Mouse (Mus musculus) MEL (cell line): Measurements from ENCODE around the gene Xntrpc. TPM values are rescaled to one million over a fixed set of nuclear protein-coding genes. Genes with fewer than 3 reads are reported as not detected.

Experiments used
- DNase-seq: peaks from one replicate; pipeline ENCODE4 v3.0.0; 2011; ENCODE audit warnings: low read depth, low spot score
- H3K27ac ChIP-seq: 2 replicates; pipeline ENCODE4 v1.5.1; 2012; ENCODE audit warnings: low read depth, mild to moderate bottlenecking, control low read depth, low read length, moderate library complexity; ENCODE audit not compliant: control insufficient read depth
- H3K27me3 ChIP-seq, 2 experiments: fragments of 150-350 bp in 1 of 2; sonication (generic) in 1 of 2; 2 replicates each; pipeline ENCODE4 v1.6.1; 2012; ENCODE audit warnings: low read length in 2 of 2, mild to moderate bottlenecking in 2 of 2, improper control_type of control experiment in 1 of 2, moderate library complexity in 1 of 2; ENCODE audit not compliant: insufficient read depth in 2 of 2, control insufficient read depth in 1 of 2
- H3K36me3 ChIP-seq, 2 experiments: 2 replicates each; pipeline ENCODE4 v1.6.1; 2012 to 2014; ENCODE audit warnings: low read length in 2 of 2, improper control_type of control experiment in 1 of 2, inconsistent platforms in 1 of 2, mild to moderate bottlenecking in 1 of 2; ENCODE audit not compliant: insufficient read depth in 2 of 2, control insufficient read depth in 1 of 2
- H3K4me1 ChIP-seq, 2 experiments: fragments of 150-350 bp in 1 of 2; sonication (generic) in 1 of 2; 2 replicates each; pipeline ENCODE4 v1.6.1; 2012; ENCODE audit warnings: low read length in 2 of 2, improper control_type of control experiment in 1 of 2, mild to moderate bottlenecking in 1 of 2; ENCODE audit not compliant: insufficient read depth in 2 of 2, control insufficient read depth in 1 of 2
- H3K4me3 ChIP-seq, 2 experiments: fragments of 150-350 bp in 1 of 2; sonication (generic) in 1 of 2; 2 replicates each; pipeline ENCODE4 v1.5.1; 2012; ENCODE audit warnings: low read depth in 2 of 2, low read length in 2 of 2, mild to moderate bottlenecking in 2 of 2, moderate library complexity in 2 of 2, control low read depth in 1 of 2, improper control_type of control experiment in 1 of 2; ENCODE audit not compliant: control insufficient read depth in 1 of 2, insufficient read depth in 1 of 2
- H3K79me2 ChIP-seq: 2 replicates; pipeline ENCODE4 v1.6.1; 2012; ENCODE audit warnings: mild to moderate bottlenecking, low read length, moderate library complexity; ENCODE audit not compliant: control insufficient read depth, poor library complexity, insufficient read depth
- H3K9ac ChIP-seq: 2 replicates; pipeline ENCODE4 v1.6.1; 2012; ENCODE audit warnings: low read depth, mild to moderate bottlenecking, control low read depth, low read length, moderate library complexity; ENCODE audit not compliant: control insufficient read depth, poor library complexity, severe bottlenecking
- H3K9me3 ChIP-seq: fragments of 150-350 bp; sonication (generic); replicated peaks from 2 replicates; pipeline ENCODE4 v1.6.1; 2012; ENCODE audit warnings: mild to moderate bottlenecking, low read length, improper control_type of control experiment, moderate library complexity; ENCODE audit not compliant: insufficient read depth
- BHLHE40 ChIP-seq: IDR thresholded peaks from 2 replicates; pipeline ENCODE4 v1.6.1; 2012; ENCODE audit warnings: low read depth, mild to moderate bottlenecking, inconsistent platforms, low read length, improper control_type of control experiment, borderline replicate concordance
- CHD2 ChIP-seq: IDR thresholded peaks from 2 replicates; pipeline ENCODE4 v1.6.1; 2011; ENCODE audit warnings: low read length, improper control_type of control experiment
- ELF1 ChIP-seq: IDR thresholded peaks from 2 replicates; pipeline ENCODE4 v1.6.1; 2014; ENCODE audit warnings: low read depth, mild to moderate bottlenecking, inconsistent platforms, low read length, improper control_type of control experiment, moderate library complexity
- ETS1 ChIP-seq: IDR thresholded peaks from 2 replicates; pipeline ENCODE4 v1.6.1; 2012; ENCODE audit warnings: low read depth, mild to moderate bottlenecking, inconsistent platforms, low read length, improper control_type of control experiment, moderate library complexity
- GATA1 ChIP-seq: IDR thresholded peaks from 2 replicates; pipeline ENCODE4 v1.6.1; 2011; ENCODE audit warnings: low read depth, low read length, improper control_type of control experiment
- JUND ChIP-seq: IDR thresholded peaks from 2 replicates; pipeline ENCODE4 v1.6.1; 2011; ENCODE audit warnings: low read depth, mild to moderate bottlenecking, improper control_type of control experiment, low read length
- KAT2A ChIP-seq: conservative IDR thresholded peaks from 2 replicates; pipeline ENCODE4 v1.6.1; 2012; ENCODE audit warnings: low read depth, low read length, improper control_type of control experiment, inconsistent platforms
- MAFK ChIP-seq: IDR thresholded peaks from 2 replicates; pipeline ENCODE4 v1.6.1; 2011; ENCODE audit warnings: low read depth, mild to moderate bottlenecking, low read length, improper control_type of control experiment, borderline replicate concordance
- MAX ChIP-seq: IDR thresholded peaks from 2 replicates; pipeline ENCODE4 v1.6.1; 2011; ENCODE audit warnings: low read length, improper control_type of control experiment
- MAZ ChIP-seq: IDR thresholded peaks from 2 replicates; pipeline ENCODE4 v1.6.1; 2012; ENCODE audit warnings: low read depth, mild to moderate bottlenecking, inconsistent platforms, low read length, improper control_type of control experiment
- MXI1 ChIP-seq: IDR thresholded peaks from 2 replicates; pipeline ENCODE4 v1.6.1; 2011; ENCODE audit warnings: mild to moderate bottlenecking, low read depth, low read length, improper control_type of control experiment
- MYB ChIP-seq: IDR thresholded peaks from 2 replicates; pipeline ENCODE4 v1.6.1; 2011; ENCODE audit warnings: mild to moderate bottlenecking, low read depth, low read length, improper control_type of control experiment
- NRF1 ChIP-seq: IDR thresholded peaks from 2 replicates; pipeline ENCODE4 v1.6.1; 2014; ENCODE audit warnings: low read depth, mild to moderate bottlenecking, inconsistent platforms, low read length, improper control_type of control experiment, moderate library complexity; ENCODE audit not compliant: poor library complexity, insufficient read depth, severe bottlenecking
- RAD21 ChIP-seq: IDR thresholded peaks from 2 replicates; pipeline ENCODE4 v1.6.1; 2011; ENCODE audit warnings: mild to moderate bottlenecking, low read depth, low read length, improper control_type of control experiment
- RCOR1 ChIP-seq: IDR thresholded peaks from 2 replicates; pipeline ENCODE4 v1.6.1; 2012; ENCODE audit warnings: low read depth, mild to moderate bottlenecking, inconsistent platforms, low read length, improper control_type of control experiment
- SMC3 ChIP-seq: IDR thresholded peaks from 2 replicates; pipeline ENCODE4 v1.6.1; 2011; ENCODE audit warnings: low read depth, low read length, improper control_type of control experiment
- TBP ChIP-seq: IDR thresholded peaks from 2 replicates; pipeline ENCODE4 v1.8.0; 2011; ENCODE audit warnings: low read depth, low read length, improper control_type of control experiment
- USF1 ChIP-seq: IDR thresholded peaks from 2 replicates; pipeline ENCODE4 v1.6.1; 2014; ENCODE audit warnings: low read depth, mild to moderate bottlenecking, inconsistent platforms, low read length, improper control_type of control experiment, moderate library complexity
- USF2 ChIP-seq, 2 experiments: IDR thresholded peaks; 2 replicates each; pipeline ENCODE4 v1.6.1; 2011 to 2012; ENCODE audit warnings: improper control_type of control experiment in 2 of 2, low read length in 2 of 2, borderline replicate concordance in 1 of 2, inconsistent platforms in 1 of 2, low read depth in 1 of 2, mild to moderate bottlenecking in 1 of 2; ENCODE audit not compliant: insufficient read depth in 1 of 2
- ZC3H11A ChIP-seq: IDR thresholded peaks from 2 replicates; pipeline ENCODE4 v1.6.1; 2012; ENCODE audit warnings: low read depth, mild to moderate bottlenecking, inconsistent platforms, low read length, improper control_type of control experiment
- ZKSCAN1 ChIP-seq: IDR thresholded peaks from 2 replicates; pipeline ENCODE4 v1.6.1; 2012; ENCODE audit warnings: low read depth, mild to moderate bottlenecking, inconsistent platforms, low read length, improper control_type of control experiment, moderate library complexity
- ZMIZ1 ChIP-seq: IDR thresholded peaks from 2 replicates; pipeline ENCODE4 v1.6.1; 2012; ENCODE audit warnings: low read depth, mild to moderate bottlenecking, inconsistent platforms, low read length, improper control_type of control experiment, moderate library complexity
- ZNF384 ChIP-seq: IDR thresholded peaks from 2 replicates; pipeline ENCODE4 v1.6.1; 2012; ENCODE audit warnings: low read depth, mild to moderate bottlenecking, inconsistent platforms, low read length, improper control_type of control experiment
- polyA plus RNA-seq, 2 experiments: library from polyadenylated mRNA; stranded (reverse) in 1 of 2; unstranded in 1 of 2; fragments of >175 nt in 1 of 2; fragments of >200 nt in 1 of 2; gene quantifications; 2 replicates each; pipeline versions ENCODE4 v1.2.1 to v1.2.4; 2012; ENCODE audit warnings: low replicate concordance in 2 of 2, low read depth in 1 of 2; ENCODE audit not compliant: insufficient read length in 2 of 2, insufficient read depth in 1 of 2, missing spikeins in 1 of 2
- total RNA-seq: library from RNA; depleted of rRNA; stranded (reverse); fragments of 300-350 nt; gene quantifications from 2 replicates; pipeline ENCODE4 v1.2.3, GENCODE M21; 2012

Gene Xntrpc
- total and polyA plus RNA-seq, 3 experiments = 0.08 to 0.14 TPM; not detected in 1

DNA sequence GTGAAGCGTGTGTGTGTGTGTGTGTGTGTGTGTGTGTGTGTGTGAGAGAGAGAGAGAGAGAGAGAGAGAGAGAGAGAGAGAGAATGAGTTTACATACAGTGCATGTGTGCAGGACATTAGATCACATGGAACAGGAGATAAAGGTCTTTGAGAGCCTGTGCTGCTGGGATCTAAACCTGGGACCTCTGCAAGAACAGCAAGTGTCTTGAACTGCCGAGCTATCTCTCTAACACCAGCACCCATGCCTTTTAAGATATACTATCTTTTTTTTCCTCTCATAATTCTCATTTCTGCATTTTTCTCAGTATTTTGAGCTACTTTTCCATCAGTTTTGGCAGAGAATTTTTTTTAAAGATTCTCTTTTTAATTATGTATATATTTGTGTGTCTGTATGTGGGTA lies 38.0 kb downstream of the Xntrpc start (continued):
- TF ChIP-seq ETS1 = peak; percentile 6; the same call in 1 of the 2 replicates

- H3K4me1 ChIP-seq = peaks cover 6 to 9% of the 10 kb centered on the region in 2 experiments
- no peaks in the 10 kb centered on the region for H3K9me3 ChIP-seq
- no peaks in the 10 kb centered on the region; a peak in 3 of 4 replicates for H3K27me3 ChIP-seq
- no peak overlapping the region for H3K27ac ChIP-seq
- H3K36me3 ChIP-seq = peaks cover 0 to 3% of the 10 kb centered on the region in 2 experiments; a peak in 1 of 4 replicates
- H3K79me2 ChIP-seq = no peaks in the 10 kb centered on the region
- H3K4me3 ChIP-seq = no peak overlapping the region
- no peak for TF ChIP-seq MAZ
- TF ChIP-seq USF1 = no peak
- no peak for TF ChIP-seq BHLHE40
- TF ChIP-seq ZC3H11A = no peak
- no peak for TF ChIP-seq SMC3
- no peak overlapping the region for H3K9ac ChIP-seq
- no peak for DNase-seq
These were observed 38.6 kb downstream of the Xntrpc start for GRCm38 (mm10) chr7:102104126-102104525.

DNA sequence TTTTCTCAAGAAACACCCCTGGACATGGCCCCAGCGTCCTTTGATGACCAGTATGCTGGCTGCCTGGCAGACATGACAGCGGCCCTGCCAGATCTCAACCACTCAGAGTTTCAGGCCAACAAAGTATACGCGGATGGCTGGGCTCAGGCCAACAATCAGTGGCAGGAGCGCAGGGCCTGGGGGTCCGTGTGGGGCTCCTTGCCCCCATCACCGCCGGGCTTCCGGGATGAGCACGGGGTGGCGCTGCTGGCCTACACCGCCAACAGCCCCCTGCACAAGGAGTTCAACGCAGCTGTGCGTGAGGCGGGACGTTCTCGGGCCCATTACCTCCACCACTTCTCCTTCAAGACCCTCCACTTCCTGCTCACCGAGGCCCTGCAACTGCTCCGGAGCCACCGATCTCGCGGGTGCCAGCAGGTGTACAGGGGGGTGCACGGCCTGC lies 41.2 kb downstream of the Xntrpc start:
- Histone ChIP-seq H3K4me1 (peaks cover 6 to 9% of the 10 kb centered on the region in 2 experiments), H3K27ac (no peak overlapping the region), H3K27me3 (peaks cover 0 to 2% of the 10 kb centered on the region in 2 experiments; a peak in 3 of 4 replicates), H3K4me3 (no peak overlapping the region), H3K9me3 (no peaks in the 10 kb centered on the region), H3K36me3 (peaks cover 0 to 3% of the 10 kb centered on the region in 2 experiments; a peak in 1 of 4 replicates), H3K9ac (no peak overlapping the region), H3K79me2 (no peaks in the 10 kb centered on the region)
- no peak for TF ChIP-seq USF2 (IDR thresholded peaks at IDR 0.05; ENCODE audit: borderline replicate concordance in 1 of 2, insufficient read depth in 1 of 2, low read depth in 1 of 2, low read length in 2 of 2)
- TF ChIP-seq MXI1 = no peak
- DNase-seq = no peak

DNA sequence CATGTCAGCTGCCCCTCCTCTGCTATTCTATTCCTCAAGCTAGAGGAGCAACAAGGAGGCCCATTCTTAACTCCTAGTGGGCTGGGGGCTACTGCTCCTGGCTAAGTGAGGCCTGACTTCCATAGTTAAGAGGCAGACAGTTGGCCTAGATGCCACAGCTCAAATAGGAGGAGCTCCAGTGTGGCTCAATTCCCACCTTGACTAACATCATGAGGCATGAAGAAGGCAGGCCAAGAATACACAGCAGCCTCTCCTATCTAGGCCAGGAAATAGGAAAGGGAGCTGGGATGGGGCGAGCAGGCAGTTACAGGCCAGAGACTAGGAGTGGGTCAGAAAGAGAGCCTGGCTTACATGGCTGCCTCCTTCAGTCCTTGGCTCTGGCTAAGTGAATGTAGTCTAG lies 42.7 kb downstream of the Xntrpc start:
- H3K27me3 ChIP-seq = peaks cover 0 to 2% of the 10 kb centered on the region in 2 experiments; a peak in 3 of 4 replicates
- no peak for DNase-seq
- no peak for TF ChIP-seq RCOR1
- TF ChIP-seq GATA1 = no peak
- TF ChIP-seq CHD2 = no peak
- TF ChIP-seq MYB = no peak
- no peak for TF ChIP-seq ZMIZ1
- TF ChIP-seq ZNF384 = no peak
- TF ChIP-seq MAFK = no peak
- TF ChIP-seq ZKSCAN1 = no peak
- TF ChIP-seq NRF1 = no peak
- no peak for TF ChIP-seq MXI1
- no peak for TF ChIP-seq TBP
- no peak for TF ChIP-seq MAZ
- TF ChIP-seq ELF1 = no peak
- TF ChIP-seq JUND = no peak
- TF ChIP-seq RAD21 = no peak
- TF ChIP-seq MAX = no peak
- TF ChIP-seq KAT2A = no peak

More for the DNA sequence above, 42.7 kb downstream of the Xntrpc start:
- H3K36me3 ChIP-seq = peaks cover 0 to under 1% of the 10 kb centered on the region in 2 experiments; a peak in 1 of 4 replicates
- peaks cover 4 to 5% of the 10 kb centered on the region in 2 experiments for H3K4me1 ChIP-seq
- H3K9me3 ChIP-seq = no peaks in the 10 kb centered on the region
- H3K4me3 ChIP-seq = no peak overlapping the region
- no peak overlapping the region for H3K9ac ChIP-seq
- H3K79me2 ChIP-seq = no peaks in the 10 kb centered on the region
- H3K27ac ChIP-seq = no peak overlapping the region
